ENCODE assay signal across 9 mouse cellular contexts in genomic region chr2:155135534-155135933, GRCm38 (mm10). TPM values are rescaled to one million over a fixed set of nuclear protein-coding genes. Genes with fewer than 3 reads are reported as not detected.
A peak's percentile ranks its signal among the peaks of the same experiment; 100 is the strongest.
DNase-seq lines count a peak whose midpoint lies in the region; ATAC-seq lines count a peak whose summit lies in the region.
"Had no signal": no experiment of that assay in that cellular context is flagged by ENCODE, and none has a peak within 500 bp of the region (broad histone marks: within the 10 kb centered on the region; RNA-seq: fewer than 3 reads in every experiment).

No protein-coding gene starts in this region.

- H3K27ac ChIP-seq in forebrain, embryonic 13.5 days = no peak overlapping the region
- H3K27ac ChIP-seq in forebrain, embryonic 15.5 days (replicated peaks) = no peak overlapping the region
- no peak overlapping the region for H3K27ac ChIP-seq in lung, embryonic 16.5 days (ENCODE audit: low read length)
- no peak overlapping the region for H3K27ac ChIP-seq in limb, embryonic 10.5 days
- no peak overlapping the region for H3K27ac ChIP-seq in neural tube, embryonic 14.5 days (ENCODE audit: low read depth, low read length)

- peaks cover 25% of the 10 kb centered on the region for H3K36me3 ChIP-seq in forebrain, embryonic 13.5 days (ENCODE audit: poor library complexity, severe bottlenecking)
- peaks cover 24% of the 10 kb centered on the region for H3K36me3 ChIP-seq in forebrain, embryonic 15.5 days
- H3K36me3 ChIP-seq in lung, embryonic 16.5 days (ENCODE audit: control insufficient read depth, insufficient read depth, low read length) = peaks cover 20% of the 10 kb centered on the region
- peaks cover 32% of the 10 kb centered on the region for H3K36me3 ChIP-seq in limb, embryonic 10.5 days
- H3K36me3 ChIP-seq in neural tube, embryonic 14.5 days (ENCODE audit: control insufficient read depth, insufficient read depth, low read length) = peaks cover 8% of the 10 kb centered on the region

- H3K4me2 ChIP-seq in forebrain, embryonic 13.5 days = peak overlapping the region; percentile 36
- no peak overlapping the region for H3K4me2 ChIP-seq in forebrain, embryonic 15.5 days (replicated peaks)
- peak overlapping the region; percentile 45; the same call in 1 of the 2 replicates for H3K4me2 ChIP-seq in lung, embryonic 16.5 days (ENCODE audit: low read depth, low read length)
- peak overlapping the region; percentile 29; the same call in 1 of the 2 replicates for H3K4me2 ChIP-seq in neural tube, embryonic 14.5 days (ENCODE audit: low read depth, low read length)

- no peak for ATAC-seq in forebrain, embryonic 13.5 days
- ATAC-seq in forebrain, embryonic 15.5 days (replicated peaks) = no peak
- no peak for ATAC-seq in lung, embryonic 16.5 days (ENCODE audit: low read depth)
- no peak for ATAC-seq in neural tube, embryonic 14.5 days (ENCODE audit: low read depth)
- ATAC-seq in cerebellum, adult (ENCODE audit: insufficient number of reproducible peaks, low FRiP score, low TSS enrichment) = no peak

- DNase-seq in lung, postnatal 4 days = no peak
- DNase-seq in limb, embryonic 10.5 days (ENCODE audit: low spot score) = no peak
- no peak for DNase-seq in T-cell, adult 2 months (ENCODE audit: low spot score)
- DNase-seq: cerebellum, postnatal 36 days had no signal

- H3K9ac ChIP-seq in forebrain, embryonic 13.5 days = no peak overlapping the region
- H3K9ac ChIP-seq in forebrain, embryonic 15.5 days (replicated peaks) = no peak overlapping the region
- H3K9ac ChIP-seq in lung, embryonic 16.5 days (ENCODE audit: low read length) = no peak overlapping the region
- H3K9ac ChIP-seq in neural tube, embryonic 14.5 days (replicated peaks; ENCODE audit: low read depth, low read length) = no peak overlapping the region

- H3K9me3 ChIP-seq in forebrain, embryonic 13.5 days (replicated peaks) = no peaks in the 10 kb centered on the region
- no peaks in the 10 kb centered on the region for H3K9me3 ChIP-seq in forebrain, embryonic 15.5 days
- H3K9me3 ChIP-seq in lung, embryonic 16.5 days (ENCODE audit: control insufficient read depth, low read length) = no peaks in the 10 kb centered on the region
- no peaks in the 10 kb centered on the region for H3K9me3 ChIP-seq in limb, embryonic 10.5 days (replicated peaks)
- H3K9me3 ChIP-seq in neural tube, embryonic 14.5 days (ENCODE audit: control insufficient read depth, low read length) = no peaks in the 10 kb centered on the region

- H3K4me3 ChIP-seq in forebrain, embryonic 13.5 days = no peak overlapping the region
- H3K4me3 ChIP-seq in forebrain, embryonic 15.5 days = no peak overlapping the region
- no peak overlapping the region for H3K4me3 ChIP-seq in lung, embryonic 16.5 days (ENCODE audit: low read length)
- H3K4me3 ChIP-seq in limb, embryonic 10.5 days = peak overlapping the region; percentile 68; the same call in 1 of the 2 replicates
- no peak overlapping the region for H3K4me3 ChIP-seq in neural tube, embryonic 14.5 days (ENCODE audit: low read depth, low read length)

- 96% methylated on average over 1 of the region's 1 CpGs for WGBS in forebrain, embryonic 13.5 days
- WGBS in forebrain, embryonic 15.5 days = 89% methylated on average over 1 of the region's 1 CpGs
- WGBS in lung, embryonic 16.5 days = 64% methylated on average over 1 of the region's 1 CpGs
- 91% methylated on average over 1 of the region's 1 CpGs for WGBS in limb, embryonic 10.5 days
- 93% methylated on average over 1 of the region's 1 CpGs for WGBS in neural tube, embryonic 14.5 days

- H3K27me3 ChIP-seq in forebrain, embryonic 13.5 days = no peaks in the 10 kb centered on the region
- no peaks in the 10 kb centered on the region for H3K27me3 ChIP-seq in forebrain, embryonic 15.5 days
- H3K27me3 ChIP-seq in lung, embryonic 16.5 days (ENCODE audit: control insufficient read depth, insufficient read depth, low read depth, low read length) = no peaks in the 10 kb centered on the region
- H3K27me3 ChIP-seq in limb, embryonic 10.5 days (ENCODE audit: low read depth, poor library complexity, severe bottlenecking) = no peaks in the 10 kb centered on the region
- H3K27me3 ChIP-seq in neural tube, embryonic 14.5 days (ENCODE audit: control insufficient read depth, insufficient read depth, low read length) = no peaks in the 10 kb centered on the region; the same call in 1 of the 2 replicates

- H3K4me1 ChIP-seq in forebrain, embryonic 13.5 days = peaks cover 24% of the 10 kb centered on the region
- H3K4me1 ChIP-seq in forebrain, embryonic 15.5 days = peaks cover 25% of the 10 kb centered on the region
- H3K4me1 ChIP-seq in lung, embryonic 16.5 days (replicated peaks; ENCODE audit: control insufficient read depth, insufficient read depth, low read length) = peaks cover 16% of the 10 kb centered on the region
- H3K4me1 ChIP-seq in limb, embryonic 10.5 days = peaks cover 24% of the 10 kb centered on the region
- H3K4me1 ChIP-seq in neural tube, embryonic 14.5 days (ENCODE audit: control insufficient read depth, insufficient read depth, low read length) = peaks cover 19% of the 10 kb centered on the region

RNA-seq across cellular contexts. Expression of gene Itch, which starts 2.2 kb away (rescaled TPM):
- 53.2 and 56.8 TPM in 2 replicates for polyA plus RNA-seq in forebrain, embryonic 13.5 days (2015; fragmentation: Nextera tagmentation; extraction: Ambion mirVana)
- polyA plus RNA-seq in forebrain, embryonic 15.5 days (2015; fragmentation: Nextera tagmentation; extraction: Ambion mirVana) = 48.8 and 49.8 TPM in 2 replicates
- 54.4 and 55.6 TPM in 2 replicates for polyA plus RNA-seq in lung, embryonic 16.5 days (2015; fragmentation: Nextera tagmentation; extraction: Ambion mirVana)
- polyA plus RNA-seq in limb, embryonic 10.5 days (2016; fragmentation: Nextera tagmentation; extraction: Ambion mirVana) = 58.4 and 64.8 TPM in 2 replicates
- 44.7 and 48.9 TPM in 2 replicates for polyA plus RNA-seq in neural tube, embryonic 14.5 days (2014; fragmentation: Nextera tagmentation; extraction: Ambion mirVana)
